Mouse (Mus musculus) midbrain, embryonic 14.5 days (tissue): ENCODE data around the gene Gm14214. TPM values are rescaled to one million over a fixed set of nuclear protein-coding genes. Genes with fewer than 3 reads are reported as not detected.

Experiments
- ATAC-seq: fragments of 200-750 bp; cut with Nextera tagmentation; 2 replicates; pipeline ENCODE4 v1.8.0; 2017; ENCODE audit warnings: moderate number of reproducible peaks, moderate library complexity; ENCODE audit not compliant: low FRiP score, low TSS enrichment
- DNase-seq: peaks from one replicate; pipeline ENCODE4 v3.0.0-alpha.2; 2015
- H3K27ac ChIP-seq: fragments of 300-500 bp; sonication (generic); replicated peaks from 2 replicates; pipeline ENCODE4 v1.5.1; 2014; ENCODE audit warnings: mild to moderate bottlenecking, low read depth, low read length, moderate library complexity
- H3K27me3 ChIP-seq: fragments of 300-500 bp; sonication (generic); 2 replicates; pipeline ENCODE4 v1.6.1; 2014; ENCODE audit warnings: low read length, control low read depth, mixed read lengths; ENCODE audit not compliant: control insufficient read depth, insufficient read depth
- H3K36me3 ChIP-seq: fragments of 300-500 bp; sonication (generic); 2 replicates; pipeline ENCODE4 v1.6.1; 2014; ENCODE audit warnings: low read length, control low read depth; ENCODE audit not compliant: control insufficient read depth, insufficient read depth
- H3K4me1 ChIP-seq: fragments of 300-500 bp; sonication (generic); 2 replicates; pipeline ENCODE4 v1.6.1; 2014; ENCODE audit warnings: mild to moderate bottlenecking, antibody characterized with exemption, low read length, control low read depth; ENCODE audit not compliant: control insufficient read depth, insufficient read depth
- H3K4me2 ChIP-seq: fragments of 300-500 bp; sonication (generic); 2 replicates; pipeline ENCODE4 v1.6.1; 2014; ENCODE audit warnings: mild to moderate bottlenecking, low read length, moderate library complexity
- H3K4me3 ChIP-seq: fragments of 300-500 bp; sonication (generic); replicated peaks from 2 replicates; pipeline ENCODE4 v1.5.1; 2014; ENCODE audit warnings: low read depth, low read length
- H3K9ac ChIP-seq: fragments of 300-500 bp; sonication (generic); replicated peaks from 2 replicates; pipeline ENCODE4 v1.6.1; 2014; ENCODE audit warnings: mild to moderate bottlenecking, low read length, moderate library complexity
- H3K9me3 ChIP-seq: fragments of 300-500 bp; sonication (generic); 2 replicates; pipeline ENCODE4 v1.6.1; 2016; ENCODE audit warnings: low read length, control low read depth, mixed read lengths; ENCODE audit not compliant: control insufficient read depth
- WGBS: fragments of 180-500 bp; shearing (Covaris S2); extraction: QIAGEN DNeasy Blood & Tissue Kit; methylation state at CpG from one replicate; pipeline ENCODE4 v1.1.7; 2014; 5-methylcytosine and 5-hydroxymethylcytosine counted together
- polyA plus RNA-seq: library from polyadenylated mRNA; unstranded; fragments of >200 nt; fragmentation: Nextera tagmentation; extraction: Ambion mirVana; gene quantifications from 2 replicates; pipeline ENCODE4 v1.2.1, GENCODE M21; 2014

Gm14214 gene
- polyA plus RNA-seq, 1 experiment from 2014 or later: not detected

DNA sequence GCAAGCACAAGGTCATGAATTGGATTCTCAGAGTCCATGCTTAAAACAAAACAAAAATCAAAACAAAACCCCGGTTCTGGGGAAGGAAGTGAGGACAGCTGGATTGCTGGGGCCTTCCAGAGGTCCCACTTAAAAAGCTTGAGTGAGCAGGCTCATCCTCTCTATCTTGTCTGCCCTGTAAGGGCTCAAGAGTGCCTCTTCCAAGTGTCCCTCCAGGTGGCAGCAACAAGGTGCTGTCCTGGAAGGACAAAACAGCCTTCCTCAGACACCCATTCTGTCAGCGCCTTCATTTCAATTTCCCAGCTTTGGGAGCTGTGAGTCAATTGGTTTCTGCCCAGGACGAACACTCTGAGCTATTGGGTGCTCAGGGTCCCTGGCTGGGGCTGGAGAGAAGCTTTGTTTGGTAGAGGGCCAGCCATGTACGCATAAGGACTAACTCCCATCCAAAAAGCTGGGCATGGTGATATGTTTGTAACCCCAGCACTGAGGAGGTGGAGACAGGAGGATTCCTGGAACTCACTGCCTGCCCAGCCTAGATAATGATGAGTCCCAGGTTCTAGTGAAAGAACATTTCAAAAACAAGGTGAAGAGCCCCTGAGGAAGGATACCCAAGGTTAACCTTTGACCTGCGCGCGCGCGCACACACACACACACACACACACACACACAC lies 4.9 kb downstream of the Gm14214 start:
- WGBS: 82% methylated on average over 9 of the region's 9 CpGs
- Histone ChIP-seq H3K4me3 (no peak overlapping the region), H3K4me2 (no peak overlapping the region), H3K9me3 (no peaks in the 10 kb centered on the region), H3K9ac (no peak overlapping the region), H3K36me3 (no peaks in the 10 kb centered on the region), H3K27ac (no peak overlapping the region), H3K27me3 (no peaks in the 10 kb centered on the region), H3K4me1 (no peaks in the 10 kb centered on the region)
- DNase-seq (no peak), ATAC-seq (no peak)

- Histone ChIP-seq H3K36me3 (no peaks in the 10 kb centered on the region), H3K9ac (no peak overlapping the region), H3K9me3 (no peaks in the 10 kb centered on the region), H3K27ac (no peak overlapping the region), H3K27me3 (no peaks in the 10 kb centered on the region), H3K4me3 (no peak overlapping the region), H3K4me1 (no peaks in the 10 kb centered on the region), H3K4me2 (no peak overlapping the region)
- DNase-seq (no peak), ATAC-seq (no peak)
- 92% methylated on average over 3 of the region's 3 CpGs for WGBS
Observed at GRCm38 (mm10) chr2:154763226-154763625, 6.6 kb downstream of the Gm14214 start.

DNA sequence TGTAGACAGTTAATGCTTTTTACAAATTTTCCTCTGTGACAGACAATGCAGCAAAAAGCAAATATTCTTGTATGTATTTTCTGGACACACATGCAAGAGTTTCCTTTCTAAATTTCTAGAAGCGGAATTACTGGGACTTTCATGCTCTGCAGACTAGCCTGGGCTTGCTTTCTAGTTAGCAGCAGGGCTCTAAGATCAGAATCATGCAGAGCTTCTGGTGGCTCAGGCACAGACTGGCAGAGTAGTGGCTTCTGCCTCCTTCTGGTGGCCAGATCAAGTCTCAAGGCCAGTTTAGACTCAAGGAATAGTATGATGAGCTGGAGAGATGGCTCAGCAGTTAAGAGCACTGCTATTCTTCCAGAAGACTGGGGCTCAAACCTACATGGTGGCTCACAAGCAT lies 11.4 kb downstream of the Gm14214 start:
- Histone ChIP-seq H3K27ac (no peak overlapping the region), H3K9ac (no peak overlapping the region), H3K4me3 (no peak overlapping the region), H3K4me2 (no peak overlapping the region), H3K36me3 (no peaks in the 10 kb centered on the region), H3K9me3 (no peaks in the 10 kb centered on the region), H3K27me3 (no peaks in the 10 kb centered on the region), H3K4me1 (no peaks in the 10 kb centered on the region)
- ATAC-seq (no peak), DNase-seq (no peak)
- WGBS: 82% methylated on average over 1 of the region's 1 CpGs

GRCm38 (mm10) chr2:154757691-154758090 lies 12.1 kb downstream of the Gm14214 start:
- 91% methylated on average over 5 of the region's 5 CpGs for WGBS
- H3K9me3 ChIP-seq: no peaks in the 10 kb centered on the region
- no peaks in the 10 kb centered on the region for H3K27me3 ChIP-seq
- H3K9ac ChIP-seq: no peak overlapping the region
- H3K4me1 ChIP-seq: no peaks in the 10 kb centered on the region
- H3K4me3 ChIP-seq: no peak overlapping the region
- DNase-seq (no peak), ATAC-seq (no peak)
- no peaks in the 10 kb centered on the region for H3K36me3 ChIP-seq
- H3K4me2 ChIP-seq: no peak overlapping the region
- no peak overlapping the region for H3K27ac ChIP-seq

DNA sequence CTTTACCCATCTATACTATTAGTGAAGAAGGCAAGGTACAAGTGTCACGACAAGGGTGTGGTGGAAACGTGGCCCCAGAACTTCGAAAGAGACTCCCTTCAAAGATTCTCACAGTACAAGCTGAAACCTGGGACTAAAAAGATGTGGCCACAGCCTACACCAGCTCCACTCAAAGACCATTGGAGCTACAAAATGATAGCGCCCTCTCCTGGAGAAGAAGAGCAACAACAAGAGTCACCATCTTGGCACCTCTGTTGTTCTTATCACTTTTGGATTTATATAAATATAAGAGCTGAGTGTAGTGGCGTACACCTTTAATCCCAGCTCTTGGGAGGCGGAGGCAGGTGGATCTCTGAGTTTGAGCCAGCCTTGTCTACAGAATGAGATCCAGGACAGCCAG lies 14.0 kb downstream of the Gm14214 start:
- no peak overlapping the region for H3K4me2 ChIP-seq
- no peaks in the 10 kb centered on the region for H3K27me3 ChIP-seq
- H3K9ac ChIP-seq: no peak overlapping the region
- H3K4me1 ChIP-seq: no peaks in the 10 kb centered on the region
- no peaks in the 10 kb centered on the region for H3K36me3 ChIP-seq
- WGBS: 61% methylated on average over 6 of the region's 6 CpGs
- no peak overlapping the region for H3K27ac ChIP-seq
- H3K9me3 ChIP-seq: no peaks in the 10 kb centered on the region
- no peak overlapping the region for H3K4me3 ChIP-seq
- DNase-seq (no peak), ATAC-seq (no peak)

GRCm38 (mm10) chr2:154754068-154754560 lies 15.7 kb downstream of the Gm14214 start:
- Histone ChIP-seq H3K9me3 (no peaks in the 10 kb centered on the region), H3K4me1 (0 out of 2 replicates have a peak, but pooled peaks cover 6% of the 10 kb centered on the region), H3K27ac (no peak overlapping the region), H3K4me3 (no peak overlapping the region), H3K9ac (no peak overlapping the region), H3K4me2 (no peak overlapping the region), H3K27me3 (no peaks in the 10 kb centered on the region), H3K36me3 (no peaks in the 10 kb centered on the region)
- ATAC-seq (no peak), DNase-seq (no peak)
- WGBS: 91% methylated on average over 2 of the region's 2 CpGs

GRCm38 (mm10) chr2:154751924-154752323 lies 17.9 kb downstream of the Gm14214 start:
- Histone ChIP-seq H3K4me3 (no peak overlapping the region), H3K9ac (no peak overlapping the region), H3K4me1 (0 out of 2 replicates have a peak, but pooled peaks cover 6% of the 10 kb centered on the region), H3K4me2 (no peak overlapping the region), H3K27ac (no peak overlapping the region), H3K9me3 (no peaks in the 10 kb centered on the region), H3K27me3 (no peaks in the 10 kb centered on the region), H3K36me3 (no peaks in the 10 kb centered on the region)
- WGBS: 53% methylated on average over 8 of the region's 8 CpGs
- ATAC-seq (no peak), DNase-seq (no peak)

- H3K9ac ChIP-seq: no peak overlapping the region
- no peaks in the 10 kb centered on the region for H3K9me3 ChIP-seq
- peak overlapping the region; percentile 65 for H3K27ac ChIP-seq
- no peaks in the 10 kb centered on the region for H3K36me3 ChIP-seq
- no peaks in the 10 kb centered on the region for H3K27me3 ChIP-seq
- WGBS: 56% methylated on average over 23 of the region's 23 CpGs
- H3K4me2 ChIP-seq: peak overlapping the region; percentile 22
- DNase-seq (peak; percentile 80), ATAC-seq (peak; percentile 57; the same call in 1 of the 2 replicates)
- 0 out of 2 replicates have a peak, but pooled peaks cover 6% of the 10 kb centered on the region for H3K4me1 ChIP-seq
- H3K4me3 ChIP-seq: no peak overlapping the region
Observed at GRCm38 (mm10) chr2:154749046-154750036, 20.5 kb downstream of the Gm14214 start.
